Mouse (Mus musculus) thymus, adult 2 months (tissue): ENCODE data around the gene Rnf157. TPM values are rescaled to one million over a fixed set of nuclear protein-coding genes. Genes with fewer than 3 reads are reported as not detected.
A peak's percentile ranks its signal among the peaks of the same experiment; 100 is the strongest.

Experiments
- DNase-seq: peaks from one replicate; pipeline ENCODE4 v3.0.0; 2021
- H3K27ac ChIP-seq: fragments of 200-500 bp; 2 replicates; pipeline ENCODE4 v1.5.1; 2012; ENCODE audit warnings: low read length, control low read depth; ENCODE audit not compliant: control insufficient read depth, insufficient read depth
- H3K27me3 ChIP-seq: fragments of 200-500 bp; 2 replicates; pipeline ENCODE4 v1.6.1; 2012; ENCODE audit warnings: mild to moderate bottlenecking, low read length, moderate library complexity, mixed read lengths; ENCODE audit not compliant: control insufficient read depth, insufficient read depth
- H3K36me3 ChIP-seq: fragments of 200-500 bp; 2 replicates; pipeline ENCODE4 v1.6.1; 2012; ENCODE audit warnings: mild to moderate bottlenecking, low read length, moderate library complexity; ENCODE audit not compliant: control insufficient read depth, insufficient read depth
- H3K4me1 ChIP-seq: fragments of 200-500 bp; replicated peaks from 2 replicates; pipeline ENCODE4 v1.6.1; 2012; ENCODE audit warnings: low read length; ENCODE audit not compliant: control insufficient read depth, insufficient read depth
- H3K4me3 ChIP-seq: fragments of 200-500 bp; 2 replicates; pipeline ENCODE4 v1.5.1; 2012; ENCODE audit warnings: mild to moderate bottlenecking, low read length, control low read depth, moderate library complexity; ENCODE audit not compliant: control insufficient read depth, insufficient read depth
- CTCF ChIP-seq: fragments of 200-500 bp; IDR thresholded peaks from 2 replicates; pipeline ENCODE4 v1.5.1; 2012; ENCODE audit warnings: mild to moderate bottlenecking, control low read depth, low read length, moderate library complexity, borderline replicate concordance; ENCODE audit not compliant: control insufficient read depth, poor library complexity, insufficient read depth; ENCODE audit errors: extremely low read depth
- POLR2A ChIP-seq: fragments of 200-500 bp; IDR thresholded peaks from 2 replicates; pipeline ENCODE4 v1.6.1; 2012; ENCODE audit warnings: mild to moderate bottlenecking, low read length, control low read depth, moderate library complexity; ENCODE audit not compliant: control insufficient read depth, poor library complexity, insufficient read depth; ENCODE audit errors: extremely low read depth
- WGBS: fragments of 180-500 bp; shearing (Covaris S2); methylation state at CpG from one replicate; pipeline ENCODE4 v1.1.7; 2018; 5-methylcytosine and 5-hydroxymethylcytosine counted together
- polyA plus RNA-seq: library from polyadenylated mRNA; depleted of rRNA; stranded (reverse); fragments of >200 nt; gene quantifications from 2 replicates; pipeline ENCODE4 v1.2.3, GENCODE M21; 2012; rRNA removed

The Rnf157 gene
- polyA plus RNA-seq, 1 experiment, result 98.7 TPM

GRCm38 (mm10) chr11:116294319-116294718 lies 118.5 kb downstream of the Rnf157 start:
- 52% methylated on average over 5 of the region's 5 CpGs for WGBS
- peak; percentile 48 for DNase-seq
- H3K27ac ChIP-seq, result no peak overlapping the region
- TF ChIP-seq CTCF (peak; percentile 64; the same call in 1 of the 2 replicates), POLR2A (no peak)
- no peaks in the 10 kb centered on the region for H3K27me3 ChIP-seq
- H3K4me1 ChIP-seq, result no peaks in the 10 kb centered on the region
- peaks cover 13% of the 10 kb centered on the region for H3K36me3 ChIP-seq
- no peak overlapping the region for H3K4me3 ChIP-seq

GRCm38 (mm10) chr11:116293538-116294137 lies 119.2 kb downstream of the Rnf157 start:
- WGBS, result 98% methylated on average over 12 of the region's 12 CpGs
- H3K27ac ChIP-seq, result no peak overlapping the region
- H3K4me1 ChIP-seq, result no peaks in the 10 kb centered on the region
- TF ChIP-seq POLR2A, result no peak
- no peak for TF ChIP-seq CTCF
- DNase-seq, result no peak
- H3K4me3 ChIP-seq, result no peak overlapping the region
- H3K36me3 ChIP-seq, result peaks cover 10% of the 10 kb centered on the region; the same call in 1 of the 2 replicates
- H3K27me3 ChIP-seq, result no peaks in the 10 kb centered on the region

DNA sequence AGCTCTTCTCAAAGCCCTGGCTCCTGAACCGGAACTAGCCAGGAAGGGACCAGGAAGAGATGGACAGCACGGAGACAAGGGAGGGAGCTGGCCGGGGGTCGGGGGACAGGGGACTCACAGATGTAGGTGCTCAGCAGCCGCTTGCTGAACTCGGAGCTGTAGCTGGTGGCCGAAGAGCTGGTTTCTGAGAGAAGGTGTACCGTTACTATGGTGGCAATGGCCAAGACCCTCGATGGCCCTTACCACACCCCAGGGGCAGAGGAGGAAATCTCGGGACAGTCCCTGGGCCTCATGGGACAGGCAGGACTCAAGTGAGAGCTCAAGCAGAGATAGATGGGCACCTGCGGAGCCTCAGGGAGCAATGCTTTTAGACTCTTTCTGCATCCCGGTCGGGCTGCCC lies 120.4 kb downstream of the Rnf157 start:
- TF ChIP-seq CTCF, result no peak
- no peak for TF ChIP-seq POLR2A
- Histone ChIP-seq H3K27ac (no peak overlapping the region), H3K36me3 (peaks cover 10% of the 10 kb centered on the region; the same call in 1 of the 2 replicates), H3K4me1 (no peaks in the 10 kb centered on the region), H3K27me3 (no peaks in the 10 kb centered on the region), H3K4me3 (no peak overlapping the region)
- no peak for DNase-seq
- WGBS, result 98% methylated on average over 13 of the region's 13 CpGs

DNA sequence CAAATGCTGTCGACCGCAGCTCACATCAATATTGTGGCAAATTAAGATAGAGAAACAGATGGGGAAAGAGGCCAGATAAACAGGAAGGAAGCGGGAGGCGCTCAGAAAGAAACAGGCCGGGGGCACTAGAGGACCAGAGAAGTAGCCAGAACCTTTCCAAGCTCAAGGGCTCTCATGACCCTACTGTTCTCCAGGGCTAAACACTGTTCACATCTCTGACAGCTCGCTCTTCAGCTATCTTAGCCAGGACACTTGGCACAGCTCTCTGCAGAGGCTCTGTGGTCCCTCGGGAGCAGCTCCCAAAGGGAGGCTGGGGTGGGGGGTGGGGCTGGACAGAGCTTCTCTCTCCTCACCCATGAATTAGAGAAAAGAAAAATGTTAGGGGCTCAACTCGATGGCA lies 122.3 kb downstream of the Rnf157 start:
- Histone ChIP-seq H3K27me3 (no peaks in the 10 kb centered on the region), H3K36me3 (peaks cover 10% of the 10 kb centered on the region; the same call in 1 of the 2 replicates), H3K4me3 (no peak overlapping the region), H3K27ac (no peak overlapping the region), H3K4me1 (no peaks in the 10 kb centered on the region)
- 90% methylated on average over 8 of the region's 8 CpGs for WGBS
- TF ChIP-seq POLR2A, result no peak
- TF ChIP-seq CTCF, result no peak
- DNase-seq, result no peak

DNA sequence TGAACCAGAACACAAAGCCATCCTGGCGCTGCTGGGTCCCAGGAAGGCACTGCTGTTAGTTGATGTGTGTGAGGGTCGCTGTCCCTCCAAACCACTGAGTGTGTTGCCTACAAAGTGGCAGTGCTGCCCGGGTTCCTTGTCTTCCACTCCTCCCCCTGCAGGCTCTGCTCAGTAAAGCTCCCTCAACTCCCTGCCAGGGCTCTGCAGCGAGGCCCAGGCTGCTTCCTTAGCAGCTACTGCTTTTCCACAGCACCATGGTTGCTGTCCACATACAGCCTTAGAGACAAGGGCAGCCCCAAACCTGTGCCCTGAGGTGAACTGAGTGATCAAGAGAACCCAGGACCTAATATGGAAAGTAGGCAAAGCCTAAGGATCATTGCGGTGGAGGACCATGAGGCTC lies 125.5 kb downstream of the Rnf157 start:
- H3K27ac ChIP-seq, result no peak overlapping the region
- TF ChIP-seq CTCF (no peak), POLR2A (no peak)
- H3K4me3 ChIP-seq, result no peak overlapping the region
- H3K36me3 ChIP-seq, result peaks cover 10% of the 10 kb centered on the region; the same call in 1 of the 2 replicates
- H3K27me3 ChIP-seq, result peaks cover 14% of the 10 kb centered on the region; the same call in 1 of the 2 replicates
- DNase-seq, result no peak
- WGBS, result 87% methylated on average over 5 of the region's 5 CpGs
- H3K4me1 ChIP-seq, result no peaks in the 10 kb centered on the region

Other genes with a start within 250 kb of the Rnf157 start
- gene Fbf1, start 244.9 kb downstream of the Rnf157 start, polyA plus RNA-seq, result 30.0 and 30.3 TPM in 2 replicates
- gene Ten1, start 214.2 kb downstream of the Rnf157 start, polyA plus RNA-seq, result 56.5 and 57.0 TPM in 2 replicates
- gene Acox1, start 214.0 kb downstream of the Rnf157 start, polyA plus RNA-seq, result 39.2 and 44.2 TPM in 2 replicates
- 3.2 and 3.7 TPM in 2 replicates for gene Evpl, start 175.0 kb downstream of the Rnf157 start, polyA plus RNA-seq
- 69.1 and 72.0 TPM in 2 replicates for gene Srp68, start 138.8 kb downstream of the Rnf157 start, polyA plus RNA-seq
- gene Galr2, start 132.1 kb downstream of the Rnf157 start, polyA plus RNA-seq, result 0.59 and 1.1 TPM in 2 replicates
- gene Exoc7, start 105.8 kb downstream of the Rnf157 start, polyA plus RNA-seq, result 50.7 and 51.6 TPM in 2 replicates
- 6.9 TPM in 2 replicates for gene Foxj1, start 77.6 kb downstream of the Rnf157 start, polyA plus RNA-seq
- gene Ubald2, start 21.1 kb upstream of the Rnf157 start, polyA plus RNA-seq, result 558 and 566 TPM in 2 replicates
- gene Qrich2, start 53.2 kb upstream of the Rnf157 start, polyA plus RNA-seq, result 0.19 and 0.24 TPM in 2 replicates
- gene Prpsap1, start 81.2 kb upstream of the Rnf157 start, polyA plus RNA-seq, result 86.0 and 132 TPM in 2 replicates
- 12.9 and 15.7 TPM in 2 replicates for gene Sphk1, start 117.9 kb upstream of the Rnf157 start, polyA plus RNA-seq
- 26.5 and 27.1 TPM in 2 replicates for gene Ube2o, start 168.4 kb upstream of the Rnf157 start, polyA plus RNA-seq
- gene Aanat, start 173.4 kb upstream of the Rnf157 start, polyA plus RNA-seq, result not detected in 2 replicates
- gene Rhbdf2, start 214.0 kb upstream of the Rnf157 start, polyA plus RNA-seq, result 40.8 and 44.4 TPM in 2 replicates
- gene Prcd, start 240.5 kb upstream of the Rnf157 start, polyA plus RNA-seq, result 0.36 and 0.97 TPM in 2 replicates
- 9.4 and 14.0 TPM in 2 replicates for gene Cygb, start 241.3 kb upstream of the Rnf157 start, polyA plus RNA-seq